In the genomic region with DNA sequence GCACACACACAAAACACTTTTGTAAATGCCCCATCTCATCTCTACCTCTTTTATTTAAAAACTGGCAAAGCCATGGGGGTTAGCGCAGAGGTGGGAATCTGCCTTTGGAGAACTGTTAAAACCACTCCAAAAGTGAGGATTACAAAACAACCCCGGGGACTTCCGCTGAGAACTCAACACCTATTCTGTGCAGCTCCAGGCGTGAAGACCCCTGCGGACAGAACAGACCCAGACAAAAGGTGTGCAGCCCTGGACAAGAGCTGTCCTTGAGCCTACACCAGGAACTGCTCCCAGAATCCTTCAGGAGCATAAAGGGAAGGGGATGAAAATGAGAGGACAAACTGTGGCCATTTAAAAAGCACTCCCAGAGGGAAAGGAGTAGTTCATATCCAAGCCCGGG, we compare ENCODE assay signal across 24 mouse cellular contexts.
"Had no signal": no experiment of that assay in that cellular context is flagged by ENCODE, and none has a peak within 500 bp of the region (broad histone marks: within the 10 kb centered on the region; RNA-seq: fewer than 3 reads in every experiment).

No protein-coding gene starts in this region.

- H3K9me3 ChIP-seq: heart, embryonic 10.5 days; heart, embryonic 12.5 days; hindbrain, embryonic 13.5 days; hindbrain, embryonic 15.5 days; intestine, embryonic 15.5 days; limb, embryonic 10.5 days; limb, embryonic 12.5 days; liver, embryonic 13.5 days; liver, embryonic 15.5 days had no signal

- ATAC-seq: inflammation-experienced regulatory T-cells, adult 6 months; intestine, embryonic 15.5 days; intestine, postnatal 0 days had no signal

- H3K27me3 ChIP-seq: heart, embryonic 12.5 days; hindbrain, embryonic 13.5 days; hindbrain, embryonic 15.5 days; intestine, embryonic 15.5 days; limb, embryonic 12.5 days; liver, embryonic 13.5 days; liver, embryonic 15.5 days had no signal

- DNase-seq: gastrocnemius, postnatal 10 days; gastrocnemius, postnatal 25 days; heart, adult 18-20 months; heart, postnatal 10 days; heart, postnatal 36 days; kidney, adult 18-20 months; kidney, adult 8-10 months; kidney, postnatal 10 days; kidney, postnatal 36 days; liver; liver, embryonic 13.5 days had no signal

- H3K4me1 ChIP-seq: heart, embryonic 10.5 days; hindbrain, embryonic 13.5 days; hindbrain, embryonic 15.5 days; intestine, embryonic 15.5 days; limb, embryonic 10.5 days; limb, embryonic 12.5 days; liver, embryonic 13.5 days; liver, embryonic 15.5 days had no signal

- H3K9ac ChIP-seq: heart, embryonic 12.5 days; hindbrain, embryonic 13.5 days; hindbrain, embryonic 15.5 days; intestine, embryonic 15.5 days; limb, embryonic 12.5 days; liver, embryonic 13.5 days; liver, embryonic 15.5 days had no signal

- H3K4me2 ChIP-seq: heart, embryonic 12.5 days; hindbrain, embryonic 13.5 days; hindbrain, embryonic 15.5 days; intestine, embryonic 15.5 days; limb, embryonic 12.5 days; liver, embryonic 11.5 days; liver, embryonic 13.5 days; liver, embryonic 15.5 days had no signal

- H3K27ac ChIP-seq: heart, embryonic 10.5 days; hindbrain, embryonic 13.5 days; hindbrain, embryonic 15.5 days; intestine, embryonic 15.5 days; layer of hippocampus, adult 2 months; left cerebral cortex, adult 2 months; limb, embryonic 10.5 days; limb, embryonic 12.5 days; liver, embryonic 13.5 days; liver, embryonic 15.5 days had no signal

- H3K4me3 ChIP-seq: heart, embryonic 10.5 days; heart, embryonic 12.5 days; hindbrain, embryonic 13.5 days; hindbrain, embryonic 15.5 days; intestine, embryonic 15.5 days; layer of hippocampus, adult 2 months; left cerebral cortex, adult 2 months; limb, embryonic 10.5 days; limb, embryonic 12.5 days; liver, embryonic 13.5 days; liver, embryonic 15.5 days had no signal

- H3K36me3 ChIP-seq: hindbrain, embryonic 13.5 days; hindbrain, embryonic 15.5 days; limb, embryonic 10.5 days; limb, embryonic 12.5 days; liver, embryonic 13.5 days; liver, embryonic 15.5 days had no signal
